Mouse (Mus musculus): ENCODE measurements around the gene Neurod6. TPM values are rescaled to one million over a fixed set of nuclear protein-coding genes. Genes with fewer than 3 reads are reported as not detected.

Gene Neurod6
- total RNA-seq, 2 experiments from 2014 or later = not detected

GRCm38 (mm10) chr6:55646824-55647560 is 34.1 kb downstream of the Neurod6 start:
- no peak for DNase-seq

- DNase-seq = no peak
Observed at GRCm38 (mm10) chr6:55646111-55646823, 34.8 kb downstream of the Neurod6 start.

- DNase-seq = no peak
Observed at GRCm38 (mm10) chr6:55634662-55635061, 46.4 kb downstream of the Neurod6 start.

Other genes starting within 250 kb of the Neurod6 start
- 10 to 100 TPM; 23.8 to 35.7 TPM for gene Adcyap1r1, start 229.3 kb downstream of the Neurod6 start, total RNA-seq (2021)
- under 1 TPM in 1 of 2 experiments, not detected in 1; 0.23 TPM for gene Itprid1, start 155.6 kb upstream of the Neurod6 start, total RNA-seq (2021)